Mouse (Mus musculus) intestine, postnatal 0 days (tissue): ENCODE data around the gene Trim8. TPM values are rescaled to one million over a fixed set of nuclear protein-coding genes. Genes with fewer than 3 reads are reported as not detected.

Experiments used
- ATAC-seq: fragments of 200-750 bp; cut with Nextera tagmentation; 2 replicates; pipeline ENCODE4 v1.8.0; 2017; ENCODE audit warnings: mild to moderate bottlenecking, moderate TSS enrichment, moderate library complexity
- H3K27ac ChIP-seq: fragments of 300-500 bp; sonication (generic); 2 replicates; pipeline ENCODE4 v1.5.1; 2014; ENCODE audit warnings: mild to moderate bottlenecking, low read depth, low read length, moderate library complexity
- H3K27me3 ChIP-seq: fragments of 300-500 bp; sonication (generic); replicated peaks from 2 replicates; pipeline ENCODE4 v1.6.1; 2014; ENCODE audit warnings: low read length, mixed read lengths; ENCODE audit not compliant: control insufficient read depth, insufficient read depth
- H3K36me3 ChIP-seq: fragments of 300-500 bp; sonication (generic); 2 replicates; pipeline ENCODE4 v1.6.1; 2014; ENCODE audit warnings: mild to moderate bottlenecking, moderate library complexity; ENCODE audit not compliant: control insufficient read depth, insufficient read depth
- H3K4me1 ChIP-seq: fragments of 300-500 bp; sonication (generic); replicated peaks from 2 replicates; pipeline ENCODE4 v1.6.1; 2014; ENCODE audit warnings: antibody characterized with exemption, low read length, mixed read lengths; ENCODE audit not compliant: control insufficient read depth, insufficient read depth
- H3K4me2 ChIP-seq: fragments of 300-500 bp; sonication (generic); replicated peaks from 2 replicates; pipeline ENCODE4 v1.6.1; 2014; ENCODE audit warnings: low read depth, mild to moderate bottlenecking, moderate library complexity
- H3K4me3 ChIP-seq: fragments of 300-500 bp; sonication (generic); 2 replicates; pipeline ENCODE4 v1.5.1; 2014; ENCODE audit warnings: low read depth, low read length
- H3K9ac ChIP-seq: fragments of 300-500 bp; sonication (generic); 2 replicates; pipeline ENCODE4 v1.6.1; 2014; ENCODE audit warnings: mild to moderate bottlenecking, low read depth, low read length
- H3K9me3 ChIP-seq: fragments of 300-500 bp; sonication (generic); 2 replicates; pipeline ENCODE4 v1.6.1; 2016; ENCODE audit warnings: mixed run types; ENCODE audit not compliant: control insufficient read depth
- CTCF ChIP-seq: sonication (generic); IDR thresholded peaks from 2 replicates; pipeline ENCODE4 v1.5.1; 2016; ENCODE audit warnings: low read depth, mild to moderate bottlenecking, control low read depth, antibody characterized with exemption, moderate library complexity
- WGBS: fragments of 180-500 bp; shearing (Covaris S2); extraction: QIAGEN DNeasy Blood & Tissue Kit; methylation state at CpG from one replicate; pipeline ENCODE4 v1.1.7; 2014; 5-methylcytosine and 5-hydroxymethylcytosine counted together
- polyA plus RNA-seq: library from polyadenylated mRNA; unstranded; fragments of >200 nt; fragmentation: Nextera tagmentation; extraction: Ambion mirVana; gene quantifications from 2 replicates; pipeline ENCODE4 v1.2.1, GENCODE M21; 2015

Trim8 gene
- polyA plus RNA-seq, 1 experiment from 2014 or later, result 17.1 TPM

GRCm38 (mm10) chr19:46490634-46491033 lies 10.9 kb upstream of the Trim8 start:
- TF ChIP-seq CTCF, result 0 out of 2 replicates have a peak, but pooled peaks have one; percentile 9
- Histone ChIP-seq H3K4me3 (no peak overlapping the region), H3K36me3 (peaks cover 7% of the 10 kb centered on the region; the same call in 1 of the 2 replicates), H3K4me1 (0 out of 2 replicates have a peak, but pooled peaks cover 3% of the 10 kb centered on the region), H3K27ac (no peak overlapping the region), H3K9ac (no peak overlapping the region), H3K4me2 (no peak overlapping the region), H3K27me3 (no peaks in the 10 kb centered on the region), H3K9me3 (no peaks in the 10 kb centered on the region)
- ATAC-seq, result no peak
- WGBS, result 29% methylated on average over 2 of the region's 2 CpGs

GRCm38 (mm10) chr19:46495136-46495535 lies 6.4 kb upstream of the Trim8 start:
- no peak for TF ChIP-seq CTCF
- Histone ChIP-seq H3K9ac (no peak overlapping the region), H3K4me1 (no peaks in the 10 kb centered on the region), H3K27me3 (no peaks in the 10 kb centered on the region), H3K4me3 (no peak overlapping the region), H3K27ac (no peak overlapping the region), H3K4me2 (no peak overlapping the region), H3K9me3 (no peaks in the 10 kb centered on the region), H3K36me3 (no peaks in the 10 kb centered on the region)
- 75% methylated on average over 8 of the region's 8 CpGs for WGBS
- no peak for ATAC-seq

- ATAC-seq, result no peak
- Histone ChIP-seq H3K4me1 (no peaks in the 10 kb centered on the region), H3K9me3 (no peaks in the 10 kb centered on the region), H3K4me3 (no peak overlapping the region), H3K9ac (no peak overlapping the region), H3K4me2 (no peak overlapping the region), H3K27me3 (no peaks in the 10 kb centered on the region), H3K36me3 (no peaks in the 10 kb centered on the region), H3K27ac (no peak overlapping the region)
- 76% methylated on average over 2 of the region's 2 CpGs for WGBS
- no peak for TF ChIP-seq CTCF
Measured at GRCm38 (mm10) chr19:46497230-46497629, 4.3 kb upstream of the Trim8 start.

GRCm38 (mm10) chr19:46499539-46499835 lies 2.0 kb upstream of the Trim8 start:
- no peak overlapping the region for H3K9ac ChIP-seq
- peak overlapping the region; percentile 85 for H3K4me2 ChIP-seq
- H3K9me3 ChIP-seq, result no peaks in the 10 kb centered on the region
- peak overlapping the region; percentile 91 for H3K4me3 ChIP-seq
- H3K36me3 ChIP-seq, result no peaks in the 10 kb centered on the region
- H3K27me3 ChIP-seq, result no peaks in the 10 kb centered on the region
- TF ChIP-seq CTCF, result no peak
- no peak overlapping the region; the same call in 1 of the 2 replicates for H3K27ac ChIP-seq
- no peaks in the 10 kb centered on the region for H3K4me1 ChIP-seq
- no peak for ATAC-seq
- 2% methylated on average over 3 of the region's 3 CpGs for WGBS

- Histone ChIP-seq H3K36me3 (no peaks in the 10 kb centered on the region), H3K27ac (peak overlapping the region; percentile 100), H3K4me1 (no peaks in the 10 kb centered on the region), H3K4me3 (peak overlapping the region; percentile 91), H3K4me2 (peak overlapping the region; percentile 85), H3K9ac (peak overlapping the region; percentile 98), H3K27me3 (no peaks in the 10 kb centered on the region), H3K9me3 (no peaks in the 10 kb centered on the region)
- peak; percentile 9; the same call in 1 of the 2 replicates for TF ChIP-seq CTCF
- ATAC-seq, result peak; percentile 67
- WGBS, result under 1% methylated on average over 42 of the region's 52 CpGs
Measured at GRCm38 (mm10) chr19:46499836-46500580, 1.5 kb upstream of the Trim8 start.

- H3K9ac ChIP-seq, result peak overlapping the region; percentile 98
- no peaks in the 10 kb centered on the region for H3K27me3 ChIP-seq
- H3K27ac ChIP-seq, result peak overlapping the region; percentile 100
- peak overlapping the region; percentile 85 for H3K4me2 ChIP-seq
- H3K4me1 ChIP-seq, result peaks cover 5% of the 10 kb centered on the region; the same call in 1 of the 2 replicates
- under 1% methylated on average over 46 of the region's 50 CpGs for WGBS
- no peaks in the 10 kb centered on the region for H3K9me3 ChIP-seq
- peak; percentile 19 for ATAC-seq
- TF ChIP-seq CTCF, result 0 out of 2 replicates have a peak, but pooled peaks have one; percentile 8
- peak overlapping the region; percentile 91 for H3K4me3 ChIP-seq
- no peaks in the 10 kb centered on the region for H3K36me3 ChIP-seq
Measured at GRCm38 (mm10) chr19:46500581-46501341, 741 bp upstream of the Trim8 start.
